Mouse (Mus musculus) c-Kit-negative CD71-positive TER-119-positive erythroid progenitor cells, embryonic 14.5 days (primary cell): ENCODE data around the gene Olfr167.
"Not testable (repeated sequence)": the region's sequence is repeated elsewhere in the genome, so short reads cannot be mapped to it uniquely, and the experiment has no call there.

Source experiments
- DNase-seq: peaks from one replicate; pipeline ENCODE4 v3.0.0-alpha.2; 2013; ENCODE audit warnings: low read depth, low spot score

Gene Olfr167

DNA sequence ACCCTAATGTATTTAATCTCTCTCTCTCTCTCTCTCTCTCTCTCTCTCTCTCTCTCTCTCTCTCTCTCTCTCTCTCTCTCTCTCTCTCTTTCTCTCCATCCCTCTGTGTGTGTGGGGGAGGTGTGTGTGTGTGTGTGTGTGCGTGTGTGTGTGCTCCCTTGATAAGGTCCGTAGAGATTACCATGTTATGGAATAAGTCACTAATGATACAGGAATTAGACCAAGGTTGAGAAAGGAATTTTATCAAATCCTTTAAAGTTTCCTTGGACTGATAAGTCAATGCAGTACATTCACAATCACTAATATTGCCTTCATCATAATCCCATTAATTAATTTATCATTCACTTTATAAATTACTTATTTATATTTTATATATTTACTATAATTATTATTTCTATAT lies at the start of gene Olfr167:
TSS of gene Olfr167 (minus strand) at position 101 of the 400 bp plus-strand sequence.
- no peak for DNase-seq

- not testable (repeated sequence) for DNase-seq
Measured at GRCm38 (mm10) chr16:19571709-19572108, 49.6 kb upstream of the Olfr167 start, which contains the start of gene Olfr169. TSS of gene Olfr169 (minus strand) at chr16:19571809.

DNA sequence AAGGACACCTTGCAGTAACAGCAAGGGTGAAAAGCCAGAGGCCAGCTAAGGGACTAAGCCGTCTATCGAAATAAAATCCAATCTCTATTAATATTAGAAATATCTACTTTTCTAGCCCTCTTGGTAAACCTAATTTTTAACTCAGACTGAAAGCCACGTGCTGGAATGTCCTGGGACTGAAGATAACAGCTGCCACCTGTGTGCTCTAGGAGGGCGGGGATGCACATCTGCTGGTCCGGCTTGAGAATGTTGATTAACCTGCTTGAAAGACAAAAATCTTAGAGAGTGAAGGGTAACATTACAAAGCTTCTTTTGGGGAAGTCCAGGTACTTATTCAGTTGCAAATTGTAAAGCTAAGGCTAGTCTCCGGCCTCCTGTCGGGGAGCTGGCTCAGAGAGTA lies 31.4 kb upstream of the Olfr167 start:
- DNase-seq = not testable (repeated sequence)

DNA sequence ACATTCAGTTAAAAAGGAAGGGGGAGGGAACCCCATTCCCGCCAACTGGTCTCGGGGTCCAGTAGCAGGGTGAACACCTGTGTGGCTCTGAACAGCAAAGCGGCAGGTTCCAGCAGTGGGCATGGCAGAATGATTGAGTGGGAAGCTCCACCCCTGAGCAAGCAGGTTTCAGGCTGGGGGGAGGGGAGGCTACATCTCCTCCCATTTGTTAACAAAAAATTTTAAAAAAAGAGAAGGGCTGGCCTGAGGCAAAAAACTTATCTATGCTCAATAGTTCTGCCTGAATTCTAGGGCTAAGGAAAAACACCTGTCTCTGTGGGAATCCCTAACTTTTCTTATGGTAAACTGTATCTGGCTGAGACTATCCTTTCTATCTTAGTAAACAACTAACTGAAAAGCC lies 30.2 kb upstream of the Olfr167 start:
- not testable (repeated sequence) for DNase-seq

DNA sequence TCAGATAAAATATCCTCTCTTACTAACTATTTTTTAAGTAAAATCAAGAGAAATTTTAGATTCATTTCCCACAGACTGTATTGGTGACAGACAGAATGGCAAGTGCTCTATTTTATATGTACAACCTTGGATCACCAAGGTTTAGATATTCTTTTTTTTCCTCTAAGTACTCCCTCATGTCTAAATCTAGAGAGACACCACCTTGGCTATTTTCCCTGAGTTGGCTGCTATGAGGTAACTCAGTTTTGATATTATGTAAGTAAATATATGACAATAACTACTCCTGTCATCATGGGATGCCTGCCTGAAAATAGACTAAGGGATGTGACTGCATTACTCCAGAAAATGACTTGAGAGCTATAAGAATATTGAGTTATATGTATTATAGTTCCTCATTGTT lies 13.4 kb upstream of the Olfr167 start, which contains the start of gene Olfr168:
TSS of gene Olfr168 (minus strand) at position 101 of the 400 bp plus-strand sequence.
- no peak for DNase-seq

GRCm38 (mm10) chr16:19483394-19483793 lies 38.7 kb downstream of the Olfr167 start, which contains the start of gene Olfr166:
TSS of gene Olfr166 (plus strand) at chr16:19483694.
- DNase-seq = no peak

DNA sequence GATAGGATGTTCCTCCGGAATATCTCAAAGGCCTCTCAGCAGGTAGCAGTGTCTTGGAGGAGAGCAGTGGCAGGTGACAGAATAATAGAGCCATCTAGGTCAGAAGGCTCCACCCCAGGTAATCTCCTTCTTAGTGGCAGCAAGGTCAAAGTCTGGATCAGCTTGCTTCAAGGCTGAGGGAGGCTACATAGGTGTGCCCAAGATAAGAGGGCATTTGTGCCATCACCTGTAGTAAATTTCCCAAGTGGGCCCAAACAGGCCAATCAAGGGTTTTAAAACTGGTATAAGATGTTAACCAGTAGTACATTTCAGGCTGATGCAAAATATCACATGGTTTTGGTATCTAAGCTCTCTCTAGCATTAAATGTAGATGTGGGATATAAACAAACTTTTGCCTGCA lies 57.7 kb downstream of the Olfr167 start:
- DNase-seq = no peak
